Mouse (Mus musculus) cortical plate, adult 2 months (tissue): Measurements from ENCODE around the gene Zc3h7b. TPM values are rescaled to one million over a fixed set of nuclear protein-coding genes. Genes with fewer than 3 reads are reported as not detected.

Source experiments
- H3K27ac ChIP-seq: fragments of 200-500 bp; 2 replicates; pipeline ENCODE4 v1.5.1; 2012; ENCODE audit warnings: low read length, control low read depth, inconsistent platforms; ENCODE audit not compliant: insufficient read depth
- H3K4me1 ChIP-seq: fragments of 200-500 bp; 2 replicates; pipeline ENCODE4 v1.6.1; 2011; ENCODE audit warnings: low read length; ENCODE audit not compliant: control insufficient read depth, insufficient read depth
- H3K4me3 ChIP-seq: fragments of 200-500 bp; 2 replicates; pipeline ENCODE4 v1.5.1; 2011; ENCODE audit warnings: mild to moderate bottlenecking, low read length, control low read depth; ENCODE audit not compliant: insufficient read depth
- CTCF ChIP-seq: fragments of 200-500 bp; IDR thresholded peaks from 2 replicates; pipeline ENCODE4 v1.5.1; 2011; ENCODE audit warnings: mild to moderate bottlenecking, control low read depth, low read length; ENCODE audit not compliant: insufficient read depth; ENCODE audit errors: extremely low read depth
- POLR2A ChIP-seq: fragments of 200-500 bp; IDR thresholded peaks from 2 replicates; pipeline ENCODE4 v1.6.1; 2011; ENCODE audit warnings: mild to moderate bottlenecking, low read length, control low read depth; ENCODE audit not compliant: insufficient read depth; ENCODE audit errors: extremely low read depth
- polyA plus RNA-seq: library from polyadenylated mRNA; depleted of rRNA; stranded (reverse); fragments of >200 nt; gene quantifications from 2 replicates; pipeline ENCODE4 v1.2.3, GENCODE M21; 2012

The Zc3h7b gene
- polyA plus RNA-seq, 1 experiment, result 89.7 TPM

DNA sequence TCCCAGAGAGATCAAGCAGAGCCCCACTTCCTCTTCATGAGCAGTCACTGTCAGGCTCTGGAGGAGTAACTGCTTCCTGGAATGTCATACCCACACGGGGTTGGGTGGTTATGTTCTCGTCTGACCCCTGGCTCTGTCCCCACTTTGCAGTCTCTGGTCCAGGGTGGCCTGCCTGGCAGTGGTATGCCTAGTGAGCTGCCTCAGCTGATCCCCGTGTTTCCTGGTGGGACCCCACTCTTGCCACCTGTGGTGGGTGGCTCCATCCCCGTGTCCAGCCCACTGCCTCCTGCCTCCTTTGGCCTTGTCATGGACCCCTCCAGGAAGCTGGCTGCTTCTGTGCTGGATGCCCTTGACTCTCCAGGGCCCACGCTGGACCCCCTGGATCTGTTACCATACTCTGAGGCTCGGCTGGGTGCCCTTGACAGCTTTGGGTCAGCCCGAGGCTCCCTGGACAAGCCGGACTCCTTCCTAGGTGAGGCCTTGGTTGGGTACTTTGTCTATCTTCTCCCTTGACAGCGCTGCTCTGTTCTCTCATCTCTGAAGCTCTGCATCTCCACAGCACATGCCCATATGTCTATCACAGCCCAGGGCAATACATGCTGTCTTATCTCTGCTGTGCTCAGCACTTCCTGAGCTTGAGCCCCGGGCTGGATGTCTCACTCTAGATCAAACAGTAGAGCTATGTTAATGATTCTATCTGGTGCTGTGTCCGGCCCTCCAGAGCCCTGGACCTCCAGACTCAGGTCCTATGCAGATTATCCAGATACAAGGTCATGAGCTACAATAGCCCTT, 32.0 kb downstream of the Zc3h7b start:
- Histone ChIP-seq H3K4me3 (no peak overlapping the region), H3K27ac (no peak overlapping the region), H3K4me1 (no peaks in the 10 kb centered on the region)
- TF ChIP-seq POLR2A (no peak), CTCF (no peak)

DNA sequence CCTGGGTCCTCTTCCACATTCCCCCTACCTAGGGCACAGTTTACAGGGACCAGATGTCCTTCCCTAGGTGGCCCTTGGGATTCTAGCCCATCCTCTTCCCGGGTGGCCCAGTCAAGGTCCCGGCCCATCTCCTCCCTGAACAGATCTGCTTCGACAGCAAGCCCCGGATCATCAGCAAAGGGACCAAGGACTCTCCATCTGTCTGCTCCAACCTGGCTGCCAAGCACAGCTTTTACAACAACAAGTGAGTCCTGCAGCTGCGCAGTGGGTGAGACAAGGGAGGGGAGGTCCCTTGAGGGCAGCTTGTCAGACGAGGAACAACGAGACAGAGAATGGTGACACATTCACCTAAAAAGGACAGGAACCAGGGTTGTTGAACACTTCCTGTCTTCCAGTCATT, 37.0 kb downstream of the Zc3h7b start:
- no peaks in the 10 kb centered on the region for H3K4me1 ChIP-seq
- no peak overlapping the region for H3K4me3 ChIP-seq
- H3K27ac ChIP-seq, result no peak overlapping the region
- TF ChIP-seq CTCF, result no peak
- TF ChIP-seq POLR2A, result no peak

DNA sequence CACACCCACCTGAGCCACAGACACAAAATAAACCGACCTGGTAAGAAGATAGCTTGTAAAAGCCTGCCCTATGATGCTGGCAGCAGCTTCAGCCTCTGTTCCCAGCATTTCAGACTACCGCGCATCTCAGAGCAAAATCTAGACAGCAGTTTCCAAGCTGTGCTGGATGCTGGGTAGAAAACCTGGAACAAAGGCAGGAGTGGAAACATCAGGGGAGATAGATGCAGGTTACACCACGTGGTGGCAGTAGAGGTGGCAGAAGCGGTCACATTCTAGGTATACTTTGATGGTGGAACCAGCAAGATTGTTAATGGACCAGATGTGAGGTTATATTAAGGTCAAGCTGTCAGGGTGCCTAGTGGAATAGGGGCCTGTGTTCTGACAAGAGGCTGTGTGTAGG, 39.9 kb downstream of the Zc3h7b start:
- TF ChIP-seq CTCF (peak; percentile 27; the same call in 1 of the 2 replicates), POLR2A (no peak)
- Histone ChIP-seq H3K4me1 (no peaks in the 10 kb centered on the region), H3K27ac (no peak overlapping the region)

DNA sequence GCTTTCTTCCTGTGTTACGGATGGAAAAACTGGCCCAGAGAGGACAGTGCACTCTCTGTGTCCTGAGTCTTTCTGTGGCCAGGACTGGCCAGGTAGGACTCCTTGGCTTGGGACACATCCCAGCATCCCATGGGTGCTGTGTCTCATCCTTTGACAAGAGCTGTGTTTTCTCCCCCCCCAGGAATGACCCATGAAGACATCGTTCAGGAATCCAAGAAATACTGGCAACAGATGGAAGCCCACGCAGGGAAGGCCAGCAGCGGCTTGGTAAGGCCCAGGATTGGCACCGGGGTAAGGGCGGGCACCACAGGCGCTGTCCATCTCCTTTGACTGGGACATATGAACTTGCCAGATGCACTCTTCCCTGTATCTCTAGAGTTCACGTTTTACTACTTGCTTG, 40.8 kb downstream of the Zc3h7b start:
- no peak overlapping the region for H3K27ac ChIP-seq
- no peak overlapping the region for H3K4me3 ChIP-seq
- H3K4me1 ChIP-seq, result no peaks in the 10 kb centered on the region
- TF ChIP-seq CTCF (no peak), POLR2A (no peak)

More for the DNA sequence above, 39.9 kb downstream of the Zc3h7b start:
- no peak overlapping the region for H3K4me3 ChIP-seq

DNA sequence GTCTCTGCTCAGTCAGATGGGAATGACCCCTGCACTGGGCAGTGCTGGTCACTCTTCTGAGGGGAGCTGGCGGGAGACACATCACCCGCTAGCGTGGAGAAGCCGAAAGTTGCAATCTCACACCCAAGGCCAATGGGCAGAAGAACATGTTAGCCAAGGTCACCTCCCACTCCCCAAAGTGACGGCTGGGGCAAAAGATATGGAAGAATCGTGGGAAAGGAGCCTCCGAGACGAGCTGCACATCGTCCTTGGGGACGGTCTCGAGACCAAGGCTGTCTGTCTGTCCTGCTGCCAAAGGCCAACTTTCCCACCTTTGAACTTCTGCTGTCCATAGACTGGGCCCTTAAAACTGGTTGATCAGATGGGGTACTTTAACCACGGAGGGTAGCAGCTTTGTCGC, 42.7 kb downstream of the Zc3h7b start:
- no peak overlapping the region for H3K27ac ChIP-seq
- H3K4me3 ChIP-seq, result no peak overlapping the region
- no peaks in the 10 kb centered on the region for H3K4me1 ChIP-seq
- TF ChIP-seq CTCF (no peak), POLR2A (no peak)

DNA sequence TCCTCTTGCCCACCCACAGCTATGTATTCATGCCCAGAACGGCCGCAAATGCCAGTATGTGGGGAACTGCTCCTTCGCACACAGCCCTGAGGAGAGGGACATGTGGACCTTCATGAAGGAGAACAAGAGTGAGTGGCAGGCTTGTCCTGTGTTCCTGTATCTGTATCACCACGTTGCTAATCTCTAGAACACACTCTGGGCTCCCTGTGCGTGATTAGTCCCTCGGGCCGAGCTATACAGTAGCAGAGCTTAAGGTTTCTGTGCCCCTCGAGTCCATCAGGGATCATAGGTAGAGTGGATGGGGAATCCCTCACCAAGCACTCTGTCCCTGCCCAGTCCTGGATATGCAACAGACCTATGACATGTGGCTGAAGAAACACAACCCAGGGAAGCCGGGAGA, 47.6 kb downstream of the Zc3h7b start:
- TF ChIP-seq CTCF (no peak), POLR2A (no peak)

DNA sequence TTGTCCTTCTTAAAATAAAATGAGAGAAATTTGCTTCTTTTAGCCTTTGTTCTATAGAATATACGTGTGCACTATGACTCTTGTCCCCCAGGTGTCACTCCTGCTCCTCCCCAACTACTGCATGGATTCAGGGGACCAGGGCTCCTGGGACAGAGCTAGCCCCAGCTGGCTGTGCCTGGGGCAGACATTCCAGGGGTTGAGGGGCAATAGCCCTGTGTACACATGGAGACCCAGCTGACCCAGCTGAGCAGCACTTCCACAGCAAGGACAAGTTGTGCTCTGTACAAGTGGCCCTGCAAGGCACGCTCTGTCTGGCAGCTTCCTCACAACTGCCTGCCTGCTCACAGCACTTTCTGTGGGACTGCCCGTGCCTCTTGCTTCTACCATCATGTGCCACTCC, 51.4 kb downstream of the Zc3h7b start:
- TF ChIP-seq POLR2A, result no peak
- TF ChIP-seq CTCF, result peak; percentile 38
- Histone ChIP-seq H3K4me3 (no peak overlapping the region), H3K27ac (no peak overlapping the region), H3K4me1 (peaks cover 2% of the 10 kb centered on the region)

More for the DNA sequence above, 47.6 kb downstream of the Zc3h7b start:
- Histone ChIP-seq H3K4me1 (no peaks in the 10 kb centered on the region), H3K4me3 (no peak overlapping the region), H3K27ac (no peak overlapping the region)

DNA sequence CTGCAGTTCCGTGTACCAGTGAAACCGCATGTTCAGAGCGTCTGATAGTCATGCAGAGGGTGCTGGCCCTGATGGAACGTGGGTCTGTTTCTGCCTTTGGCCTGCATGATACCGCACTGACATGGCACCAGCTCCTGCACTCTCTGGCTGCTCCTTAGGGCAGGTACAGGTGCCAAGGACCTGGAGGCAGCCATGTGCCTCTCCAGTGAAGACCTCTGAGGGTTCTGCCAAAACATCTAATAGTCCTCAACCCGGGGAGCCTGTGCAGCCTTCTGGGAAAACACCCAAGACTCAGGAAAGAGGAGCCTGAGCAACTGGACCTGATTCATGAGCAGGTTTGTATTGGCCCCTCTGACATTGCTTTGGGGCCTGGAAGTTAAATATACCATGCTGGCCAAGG, 53.0 kb downstream of the Zc3h7b start:
- TF ChIP-seq POLR2A, result no peak
- Histone ChIP-seq H3K27ac (no peak overlapping the region), H3K4me3 (no peak overlapping the region), H3K4me1 (peaks cover 5% of the 10 kb centered on the region)

DNA sequence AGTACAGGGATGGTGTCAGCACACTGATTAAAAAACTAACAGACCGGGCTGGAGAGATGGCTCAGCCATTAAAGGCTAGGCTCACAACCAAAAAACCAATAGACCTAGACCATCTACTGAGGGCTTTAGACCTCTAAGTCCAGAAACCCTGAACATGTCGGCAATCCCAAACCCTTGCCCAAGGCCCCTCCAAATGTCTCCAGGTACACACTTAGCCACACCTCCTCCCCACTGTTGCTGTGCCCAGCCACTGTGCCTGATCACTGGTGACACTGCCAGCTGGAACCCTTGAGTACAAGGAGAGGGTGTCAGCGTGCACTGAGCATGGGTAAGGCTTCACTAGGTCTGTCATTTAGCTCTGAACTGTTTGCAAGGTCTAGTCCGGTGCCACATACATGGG, 53.6 kb downstream of the Zc3h7b start:
- Histone ChIP-seq H3K27ac (no peak overlapping the region), H3K4me3 (no peak overlapping the region), H3K4me1 (peaks cover 5% of the 10 kb centered on the region)
- no peak for TF ChIP-seq CTCF
- no peak for TF ChIP-seq POLR2A

DNA sequence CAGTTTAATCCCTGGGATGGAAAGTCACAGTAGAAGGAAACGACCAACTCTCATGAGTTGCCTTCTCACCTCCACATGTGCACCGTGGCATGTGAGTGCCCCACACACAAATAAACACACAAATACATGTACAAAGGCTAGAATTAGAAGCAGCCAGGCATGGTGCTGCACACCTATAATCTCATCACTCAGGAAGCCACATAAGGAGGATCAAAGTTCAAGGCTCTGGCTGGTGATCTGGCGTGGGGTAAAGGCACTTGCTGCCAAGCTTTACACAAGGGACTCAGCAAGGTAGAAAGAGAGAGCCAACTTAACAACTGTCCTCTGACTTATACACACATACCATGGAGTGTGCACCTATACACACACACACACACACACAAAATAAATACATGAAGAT, 55.5 kb downstream of the Zc3h7b start:
- TF ChIP-seq POLR2A (no peak), CTCF (no peak)
- Histone ChIP-seq H3K4me3 (no peak overlapping the region), H3K4me1 (peaks cover 14% of the 10 kb centered on the region), H3K27ac (no peak overlapping the region)
